Mouse (Mus musculus): ENCODE results near the gene Rpp25l. TPM values are rescaled to one million over a fixed set of nuclear protein-coding genes. Genes with fewer than 3 reads are reported as not detected.
A peak's percentile ranks its signal among the peaks of the same experiment; 100 is the strongest.

The Rpp25l gene
- polyA plus RNA-seq, 1 experiment from 2014 or later, result 71.2 TPM

- peaks cover 7% of the 10 kb centered on the region; the same call in 1 of the 2 replicates for H3K4me1 ChIP-seq (replicated peaks; ENCODE audit: control insufficient read depth, insufficient read depth, low read length)
- H3K27ac ChIP-seq (ENCODE audit: low read depth, low read length), result peak overlapping the region; percentile 52; the same call in 1 of the 2 replicates
- DNase-seq (ENCODE audit: low spot score) (peak; percentile 92), ATAC-seq (replicated peaks; ENCODE audit: low FRiP score) (peak; percentile 96)
- no peaks in the 10 kb centered on the region for H3K27me3 ChIP-seq (replicated peaks; ENCODE audit: control insufficient read depth, insufficient read depth, low read length)
- peak overlapping the region; percentile 85 for H3K9ac ChIP-seq (ENCODE audit: low read depth, low read length)
- H3K4me3 ChIP-seq (ENCODE audit: low read depth, low read length), result peak overlapping the region; percentile 79
- H3K4me2 ChIP-seq, result peak overlapping the region; percentile 89
- H3K9me3 ChIP-seq (ENCODE audit: control insufficient read depth, low read length), result peaks cover under 1% of the 10 kb centered on the region; the same call in 1 of the 2 replicates
- peaks cover 10% of the 10 kb centered on the region for H3K36me3 ChIP-seq (ENCODE audit: control insufficient read depth, insufficient read depth, low read length)
- under 1% methylated on average over 27 of the region's 27 CpGs for WGBS
Measured at GRCm38 (mm10) chr4:41741158-41741560, 27.8 kb upstream of the Rpp25l start.

GRCm38 (mm10) chr4:41740380-41741157, 27.2 kb upstream of the Rpp25l start:
- no peak for DNase-seq (ENCODE audit: low spot score)
- Histone ChIP-seq H3K4me2 (peak overlapping the region; percentile 89), H3K27me3 (replicated peaks; ENCODE audit: control insufficient read depth, insufficient read depth, low read length) (no peaks in the 10 kb centered on the region), H3K4me3 (ENCODE audit: low read depth, low read length) (peak overlapping the region; percentile 79), H3K4me1 (replicated peaks; ENCODE audit: control insufficient read depth, insufficient read depth, low read length) (peaks cover 7% of the 10 kb centered on the region; the same call in 1 of the 2 replicates), H3K27ac (ENCODE audit: low read depth, low read length) (peak overlapping the region; percentile 52; the same call in 1 of the 2 replicates), H3K36me3 (ENCODE audit: control insufficient read depth, insufficient read depth, low read length) (peaks cover 10% of the 10 kb centered on the region), H3K9me3 (ENCODE audit: control insufficient read depth, low read length) (no peaks in the 10 kb centered on the region), H3K9ac (ENCODE audit: low read depth, low read length) (peak overlapping the region; percentile 85)
- WGBS, result under 1% methylated on average over 48 of the region's 48 CpGs
- ATAC-seq (replicated peaks; ENCODE audit: low FRiP score), result peak; percentile 82

GRCm38 (mm10) chr4:41739260-41739659, 25.9 kb upstream of the Rpp25l start:
- Histone ChIP-seq H3K4me1 (replicated peaks; ENCODE audit: control insufficient read depth, insufficient read depth, low read length) (peaks cover 7% of the 10 kb centered on the region; the same call in 1 of the 2 replicates), H3K27me3 (replicated peaks; ENCODE audit: control insufficient read depth, insufficient read depth, low read length) (no peaks in the 10 kb centered on the region), H3K9me3 (ENCODE audit: control insufficient read depth, low read length) (no peaks in the 10 kb centered on the region), H3K36me3 (ENCODE audit: control insufficient read depth, insufficient read depth, low read length) (peaks cover 10% of the 10 kb centered on the region), H3K27ac (ENCODE audit: low read depth, low read length) (no peak overlapping the region), H3K4me3 (ENCODE audit: low read depth, low read length) (no peak overlapping the region), H3K9ac (ENCODE audit: low read depth, low read length) (no peak overlapping the region), H3K4me2 (no peak overlapping the region)
- no peak for ATAC-seq (replicated peaks; ENCODE audit: low FRiP score)
- WGBS, result 93% methylated on average over 13 of the region's 13 CpGs
- no peak for DNase-seq (ENCODE audit: low spot score)

- WGBS, result 75% methylated on average over 1 of the region's 1 CpGs
- Histone ChIP-seq H3K4me2 (no peak overlapping the region), H3K27ac (ENCODE audit: low read depth, low read length) (no peak overlapping the region), H3K9me3 (ENCODE audit: control insufficient read depth, low read length) (no peaks in the 10 kb centered on the region), H3K9ac (ENCODE audit: low read depth, low read length) (no peak overlapping the region), H3K4me1 (replicated peaks; ENCODE audit: control insufficient read depth, insufficient read depth, low read length) (peaks cover 7% of the 10 kb centered on the region; the same call in 1 of the 2 replicates), H3K36me3 (ENCODE audit: control insufficient read depth, insufficient read depth, low read length) (peaks cover 10% of the 10 kb centered on the region), H3K27me3 (replicated peaks; ENCODE audit: control insufficient read depth, insufficient read depth, low read length) (peaks cover 5% of the 10 kb centered on the region), H3K4me3 (ENCODE audit: low read depth, low read length) (no peak overlapping the region)
- no peak for ATAC-seq (replicated peaks; ENCODE audit: low FRiP score)
- no peak for DNase-seq (ENCODE audit: low spot score)
Measured at GRCm38 (mm10) chr4:41738256-41738603, 24.9 kb upstream of the Rpp25l start.

GRCm38 (mm10) chr4:41737602-41738255, 24.4 kb upstream of the Rpp25l start:
- no peak for ATAC-seq (replicated peaks; ENCODE audit: low FRiP score)
- Histone ChIP-seq H3K36me3 (ENCODE audit: control insufficient read depth, insufficient read depth, low read length) (peaks cover 10% of the 10 kb centered on the region), H3K9me3 (ENCODE audit: control insufficient read depth, low read length) (no peaks in the 10 kb centered on the region), H3K4me3 (ENCODE audit: low read depth, low read length) (no peak overlapping the region), H3K9ac (ENCODE audit: low read depth, low read length) (no peak overlapping the region), H3K4me1 (replicated peaks; ENCODE audit: control insufficient read depth, insufficient read depth, low read length) (peaks cover 7% of the 10 kb centered on the region; the same call in 1 of the 2 replicates), H3K27me3 (replicated peaks; ENCODE audit: control insufficient read depth, insufficient read depth, low read length) (peaks cover 9% of the 10 kb centered on the region), H3K27ac (ENCODE audit: low read depth, low read length) (no peak overlapping the region), H3K4me2 (no peak overlapping the region)
- 41% methylated on average over 8 of the region's 8 CpGs for WGBS
- DNase-seq (ENCODE audit: low spot score), result peak; percentile 62

- no peak for DNase-seq (ENCODE audit: low spot score)
- 2% methylated on average over 50 of the region's 50 CpGs for WGBS
- Histone ChIP-seq H3K27ac (ENCODE audit: low read depth, low read length) (no peak within 1 kb of the TSS), H3K36me3 (ENCODE audit: control insufficient read depth, insufficient read depth, low read length) (no peaks in the 10 kb centered on the region), H3K9me3 (ENCODE audit: control insufficient read depth, low read length) (no peaks in the 10 kb centered on the region), H3K27me3 (replicated peaks; ENCODE audit: control insufficient read depth, insufficient read depth, low read length) (peaks cover 68% of the 10 kb centered on the region), H3K4me1 (replicated peaks; ENCODE audit: control insufficient read depth, insufficient read depth, low read length) (no peaks in the 10 kb centered on the region), H3K9ac (ENCODE audit: low read depth, low read length) (no peak within 1 kb of the TSS), H3K4me2 (peak within 1 kb of the TSS; percentile 64), H3K4me3 (ENCODE audit: low read depth, low read length) (peak within 1 kb of the TSS; percentile 39)
- ATAC-seq (replicated peaks; ENCODE audit: low FRiP score), result peak; percentile 31; the same call in 1 of the 2 replicates
Measured at GRCm38 (mm10) chr4:41731052-41731765, 17.9 kb upstream of the Rpp25l start, which contains the start of gene Arid3c. TSS of gene Arid3c (minus strand) at chr4:41731142.

GRCm38 (mm10) chr4:41726826-41727621, 13.7 kb upstream of the Rpp25l start:
- H3K36me3 ChIP-seq (ENCODE audit: control insufficient read depth, insufficient read depth, low read length), result no peaks in the 10 kb centered on the region
- no peak overlapping the region for H3K4me3 ChIP-seq (ENCODE audit: low read depth, low read length)
- no peak overlapping the region for H3K27ac ChIP-seq (ENCODE audit: low read depth, low read length)
- H3K4me2 ChIP-seq, result no peak overlapping the region
- peaks cover 79% of the 10 kb centered on the region for H3K27me3 ChIP-seq (replicated peaks; ENCODE audit: control insufficient read depth, insufficient read depth, low read length)
- WGBS, result 17% methylated on average over 20 of the region's 20 CpGs
- ATAC-seq (replicated peaks; ENCODE audit: low FRiP score) (no peak), DNase-seq (ENCODE audit: low spot score) (no peak)
- peaks cover 7% of the 10 kb centered on the region; the same call in 1 of the 2 replicates for H3K4me1 ChIP-seq (replicated peaks; ENCODE audit: control insufficient read depth, insufficient read depth, low read length)
- no peaks in the 10 kb centered on the region for H3K9me3 ChIP-seq (ENCODE audit: control insufficient read depth, low read length)
- no peak overlapping the region for H3K9ac ChIP-seq (ENCODE audit: low read depth, low read length)

- peaks cover 12% of the 10 kb centered on the region; the same call in 1 of the 2 replicates for H3K4me1 ChIP-seq (replicated peaks; ENCODE audit: control insufficient read depth, insufficient read depth, low read length)
- peak within 1 kb of the TSS; percentile 75 for H3K4me3 ChIP-seq (ENCODE audit: low read depth, low read length)
- H3K9ac ChIP-seq (ENCODE audit: low read depth, low read length), result peak within 1 kb of the TSS; percentile 85
- peaks cover 42% of the 10 kb centered on the region for H3K27me3 ChIP-seq (replicated peaks; ENCODE audit: control insufficient read depth, insufficient read depth, low read length)
- H3K9me3 ChIP-seq (ENCODE audit: control insufficient read depth, low read length), result no peaks in the 10 kb centered on the region
- peak within 1 kb of the TSS; percentile 84 for H3K4me2 ChIP-seq
- WGBS, result under 1% methylated on average over 27 of the region's 27 CpGs
- ATAC-seq (replicated peaks; ENCODE audit: low FRiP score), result peak; percentile 93
- H3K27ac ChIP-seq (ENCODE audit: low read depth, low read length), result no peak within 1 kb of the TSS
- no peaks in the 10 kb centered on the region for H3K36me3 ChIP-seq (ENCODE audit: control insufficient read depth, insufficient read depth, low read length)
- DNase-seq (ENCODE audit: low spot score), result peak; percentile 70
Measured at GRCm38 (mm10) chr4:41722918-41723351, 9.6 kb upstream of the Rpp25l start, which contains the start of gene Dctn3. TSS of gene Dctn3 (minus strand) at chr4:41723170.

All from liver, embryonic 11.5 days (tissue).